Mouse (Mus musculus) thymus, postnatal 0 days (tissue): ENCODE measurements around the gene Hhat. TPM values are rescaled to one million over a fixed set of nuclear protein-coding genes. Genes with fewer than 3 reads are reported as not detected.

Experiments
- DNase-seq: peaks from one replicate; pipeline ENCODE4 v3.0.0-alpha.2; 2015; ENCODE audit warnings: low spot score
- polyA plus RNA-seq: library from polyadenylated mRNA; unstranded; fragments of >200 nt; fragmentation: Nextera tagmentation; extraction: Ambion mirVana; gene quantifications from 2 replicates; pipeline ENCODE4 v1.2.1, GENCODE M21; 2015

Hhat gene
- polyA plus RNA-seq, 1 experiment from 2014 or later: 3.7 TPM

DNA sequence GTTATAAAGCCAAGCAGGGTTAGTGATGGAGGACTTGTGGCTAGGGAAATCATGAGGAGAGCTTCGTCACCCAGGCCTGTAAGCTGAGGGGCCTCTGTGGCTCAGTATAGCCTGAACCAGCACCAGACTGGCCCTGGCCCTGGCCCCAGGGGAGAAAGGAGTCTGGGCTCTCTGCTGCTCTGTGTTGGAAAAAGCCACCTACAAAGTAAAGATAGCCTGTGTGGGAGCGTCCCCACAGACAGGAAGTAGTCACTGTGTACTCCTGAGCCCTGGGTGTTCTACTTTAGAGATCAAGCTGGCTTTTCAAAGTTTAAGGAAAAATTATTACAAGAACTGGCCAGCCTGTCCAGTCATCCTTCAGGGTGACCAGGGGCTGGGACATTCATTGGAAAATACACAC, 273.5 kb downstream of the Hhat start:
- no peak for DNase-seq

DNA sequence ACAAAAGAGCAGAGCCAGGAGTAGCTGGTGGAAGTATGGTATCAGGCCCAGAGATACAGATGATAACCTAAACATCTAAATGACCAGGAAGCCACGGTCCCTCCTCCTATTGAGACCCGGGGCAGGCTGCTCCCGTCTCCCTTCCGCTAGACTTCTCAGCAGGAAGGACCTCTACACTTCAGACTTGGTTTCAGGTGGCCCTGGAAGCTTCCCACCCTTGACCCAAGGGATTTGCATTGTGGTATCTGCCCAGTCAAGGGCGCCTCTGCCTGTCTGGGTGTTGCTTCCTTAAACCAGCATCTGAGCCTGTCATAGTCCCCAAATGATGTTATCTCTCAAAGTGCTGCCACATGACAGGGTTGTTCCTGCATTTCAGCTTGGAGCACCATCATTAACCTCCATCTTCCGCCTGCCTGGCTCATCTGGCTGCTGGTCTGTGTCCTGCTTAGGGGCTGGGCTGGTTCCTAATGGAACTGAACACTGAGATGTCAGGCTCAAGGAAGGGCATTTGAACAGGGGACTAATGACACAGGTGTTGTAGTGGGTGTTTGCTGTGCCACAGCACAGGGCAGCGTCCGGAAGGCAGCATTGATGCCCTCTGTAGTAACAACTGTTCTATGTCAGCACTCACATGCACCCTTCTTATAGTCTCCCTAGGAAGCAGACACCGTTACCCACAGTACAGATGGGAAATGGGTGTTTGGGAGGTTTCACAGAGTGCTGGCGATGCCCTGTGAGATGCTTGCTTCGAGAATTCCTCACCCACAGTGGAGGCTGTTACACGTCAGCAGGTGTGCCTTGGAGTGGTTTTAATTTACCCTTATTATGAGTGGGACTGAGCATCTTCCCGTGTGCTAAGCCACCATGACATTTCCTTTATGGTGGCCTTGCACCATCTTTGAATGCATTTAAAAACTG, 280.9 kb downstream of the Hhat start:
- no peak for DNase-seq

DNA sequence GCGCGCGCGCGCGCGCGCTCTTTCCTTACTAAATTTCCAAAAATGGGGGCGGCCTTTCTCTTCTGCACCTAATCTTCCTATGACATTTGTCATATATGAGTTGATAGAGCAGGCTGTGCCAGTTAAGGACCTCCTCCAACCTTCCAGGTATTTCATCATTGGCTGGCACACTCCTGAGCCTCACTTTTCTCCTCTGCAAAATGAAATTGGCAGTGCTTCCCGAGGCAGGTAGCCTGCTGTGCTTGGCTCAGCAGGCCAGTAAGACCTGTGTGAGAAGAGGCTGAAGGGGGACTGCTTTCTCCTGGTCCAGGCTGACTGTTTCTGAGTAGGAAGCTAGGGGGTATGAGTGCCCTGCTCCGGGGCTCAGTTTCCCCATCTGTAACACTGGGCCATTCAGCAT, 283.5 kb downstream of the Hhat start:
- no peak for DNase-seq

DNA sequence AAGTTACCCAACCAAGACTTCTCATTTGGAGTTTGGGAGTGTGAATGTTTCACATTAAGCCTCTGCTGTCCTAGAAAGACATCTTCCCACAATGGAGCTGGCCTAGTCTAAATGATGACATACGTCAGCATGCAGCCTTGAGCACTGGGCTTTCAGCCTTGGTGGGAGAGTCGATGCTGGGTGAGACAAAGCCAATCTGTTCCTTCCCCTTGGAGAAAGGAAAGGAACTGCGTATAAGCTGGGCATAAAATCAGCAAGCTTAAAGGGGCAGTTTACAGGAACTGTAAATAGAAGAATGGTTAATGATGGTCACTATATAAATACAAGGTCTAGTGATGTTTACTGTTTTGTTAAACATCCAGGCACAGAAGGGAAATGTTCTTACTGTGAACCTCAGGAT, 286.0 kb downstream of the Hhat start:
- DNase-seq: no peak

DNA sequence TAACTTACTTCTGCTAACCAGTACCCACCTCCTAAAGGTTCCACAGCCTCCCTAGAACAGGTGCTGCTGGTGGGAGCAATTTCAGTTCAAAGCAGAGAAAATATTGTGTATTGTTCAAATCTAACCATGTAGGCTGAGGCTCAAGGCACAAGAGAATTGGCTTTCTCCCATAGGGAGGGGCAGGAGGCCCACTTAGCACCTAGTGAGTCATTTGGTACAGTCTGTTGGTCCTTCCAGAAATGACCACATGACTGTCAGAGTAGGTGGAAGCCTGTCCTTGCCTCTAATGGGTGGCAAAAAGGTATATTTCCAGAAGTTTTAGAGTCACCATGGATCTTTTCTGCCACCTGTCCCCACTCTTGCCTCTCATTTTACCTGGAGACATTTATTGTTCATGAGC, 289.6 kb downstream of the Hhat start:
- DNase-seq: no peak

DNA sequence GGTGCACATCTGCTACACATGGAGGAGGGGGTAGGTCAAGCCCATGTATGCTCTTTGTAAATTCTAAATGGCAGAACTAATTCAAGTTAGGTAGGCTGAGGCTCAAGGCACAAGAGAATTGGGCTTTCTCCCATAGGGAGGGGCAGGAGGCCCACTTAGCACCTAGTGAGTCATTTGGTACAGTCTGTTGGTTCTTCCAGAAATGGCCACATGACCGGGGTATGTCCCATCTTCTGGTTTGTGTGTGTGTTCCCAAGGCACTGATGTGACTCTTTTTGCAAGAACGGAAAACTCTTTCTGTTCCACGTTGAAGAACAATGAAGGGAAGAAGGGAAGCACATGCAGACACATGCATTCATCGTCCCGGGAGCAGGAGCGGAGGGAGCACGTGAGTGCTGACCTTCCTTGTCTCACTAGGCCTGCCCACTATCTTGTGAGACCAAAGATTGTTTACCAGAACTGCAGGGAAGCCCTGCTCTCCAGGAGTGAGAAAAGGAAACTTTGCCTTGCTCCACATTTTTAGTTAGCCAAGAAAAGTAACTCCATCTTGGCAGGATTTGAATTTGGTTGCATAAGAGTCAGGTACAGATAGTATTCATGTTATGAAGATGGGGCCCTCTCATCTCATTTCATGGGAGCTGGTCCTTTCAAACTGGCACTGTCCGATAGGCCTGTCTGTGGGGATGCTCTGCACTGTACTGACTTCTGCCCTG, 290.8 kb downstream of the Hhat start:
- no peak for DNase-seq

DNA sequence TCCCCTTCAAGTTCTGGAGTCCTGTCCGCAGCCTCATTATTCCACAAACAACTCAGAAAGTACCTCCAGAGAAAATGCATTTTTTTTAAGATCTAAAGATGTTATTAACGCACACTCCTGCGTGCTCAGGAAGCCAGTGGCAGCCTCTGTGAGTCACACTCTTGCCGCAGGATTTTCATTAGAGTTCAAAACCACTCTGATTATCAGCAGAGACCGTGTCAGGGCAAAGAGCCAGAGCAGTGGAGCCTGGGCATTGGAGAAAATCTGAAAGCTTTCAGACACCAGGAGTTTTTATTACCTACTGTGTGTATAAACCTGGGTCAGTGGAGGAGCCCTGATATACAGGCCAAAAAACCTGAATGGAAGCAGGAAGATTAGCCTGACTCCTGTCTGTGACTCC, 292.8 kb downstream of the Hhat start:
- no peak for DNase-seq

DNA sequence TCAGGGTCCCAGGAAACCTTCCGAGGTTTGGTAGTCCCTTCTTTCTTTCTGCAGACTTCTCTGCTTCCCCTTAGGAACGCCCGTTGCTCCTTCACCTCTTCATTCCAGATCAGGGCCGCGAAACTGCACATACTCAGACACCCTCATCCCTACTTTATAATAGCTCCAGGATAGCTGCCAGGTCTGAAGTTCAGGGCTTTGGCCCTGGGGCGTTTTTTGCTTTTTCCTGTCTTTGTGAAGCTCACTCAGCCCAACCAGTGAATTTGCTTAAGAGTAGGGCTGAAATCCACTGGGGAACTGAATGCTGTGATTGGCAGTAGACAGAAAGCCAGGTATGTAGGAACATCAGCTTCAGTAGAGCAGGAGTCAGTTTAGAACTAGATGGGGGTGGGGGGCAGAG, 293.5 kb downstream of the Hhat start:
- DNase-seq: no peak

DNA sequence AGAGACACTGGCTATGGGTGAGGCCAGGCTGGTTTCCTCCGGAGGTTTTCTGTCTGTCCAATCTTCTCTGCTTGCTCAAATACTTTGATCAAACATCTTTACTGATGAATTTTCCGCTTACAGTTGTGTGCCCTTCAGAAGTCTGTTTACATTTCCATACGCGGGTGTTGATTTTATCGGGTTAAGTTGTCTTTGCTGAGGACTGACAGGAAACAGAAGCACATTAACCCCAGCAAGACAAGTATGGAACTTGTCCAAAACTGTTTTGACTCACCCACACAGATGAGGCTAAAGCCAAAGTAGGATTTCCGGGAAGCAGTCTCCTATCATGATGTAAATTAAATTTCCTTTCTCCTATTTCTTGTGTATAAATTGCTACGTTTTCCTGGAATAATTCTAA, 294.3 kb downstream of the Hhat start:
- no peak for DNase-seq

DNA sequence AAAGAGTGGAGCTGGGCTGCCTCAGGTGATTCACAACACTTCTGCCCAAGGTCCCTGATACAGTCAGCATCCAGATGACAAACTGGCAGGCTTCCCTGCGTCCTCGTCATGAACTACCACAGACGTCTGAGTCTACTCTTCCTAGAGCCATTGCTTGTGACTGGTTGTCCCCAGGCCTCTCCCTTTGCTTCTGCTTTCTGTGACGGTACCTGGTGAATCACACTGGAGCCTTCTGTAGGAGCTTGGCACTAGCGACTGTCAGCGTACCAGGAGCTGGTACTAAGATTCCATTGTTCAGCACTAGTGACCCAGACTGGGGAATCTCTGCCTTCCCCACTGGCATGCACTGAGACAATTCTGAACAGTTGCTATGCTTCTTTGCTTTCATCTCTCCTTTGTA, 297.9 kb downstream of the Hhat start:
- DNase-seq: no peak

DNA sequence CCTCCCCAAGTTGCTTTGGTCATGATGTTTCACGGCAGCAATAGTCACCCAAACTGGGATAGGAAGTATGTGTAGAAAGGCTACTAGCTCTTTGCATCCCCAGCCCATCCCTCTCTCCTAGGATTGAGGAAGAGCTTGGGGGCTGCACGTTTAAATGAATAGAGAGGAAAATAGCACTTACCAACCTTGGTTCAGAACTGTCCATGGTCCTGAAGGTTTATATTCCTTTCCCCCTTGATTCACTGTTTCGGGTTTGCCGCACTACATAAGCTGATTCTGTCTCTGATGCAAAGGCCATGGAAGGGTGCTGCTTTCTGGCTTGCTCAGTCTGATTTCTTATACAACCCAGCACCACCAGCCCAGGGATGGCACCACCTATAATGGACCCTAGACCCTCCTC, 298.7 kb downstream of the Hhat start:
- no peak for DNase-seq

DNA sequence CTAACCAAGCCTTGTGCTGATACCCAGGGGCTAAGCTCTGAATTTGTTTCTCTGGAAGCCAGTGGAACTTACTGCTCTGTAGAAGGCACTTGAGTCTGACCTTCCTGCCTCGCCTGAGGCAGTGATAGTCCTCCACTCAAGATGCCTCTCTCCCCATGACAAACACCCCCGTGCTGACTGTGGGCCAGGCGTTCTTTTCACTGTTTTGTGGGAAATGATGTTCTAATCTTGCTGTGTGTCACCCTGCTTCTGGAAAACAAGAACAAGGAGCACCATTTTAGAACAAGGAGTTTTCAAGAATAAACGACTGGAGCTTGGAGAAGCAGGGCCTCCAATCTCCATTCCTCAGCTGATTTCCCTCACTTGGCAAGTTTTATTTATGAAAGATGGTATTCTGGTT, 307.3 kb downstream of the Hhat start:
- no peak for DNase-seq

DNA sequence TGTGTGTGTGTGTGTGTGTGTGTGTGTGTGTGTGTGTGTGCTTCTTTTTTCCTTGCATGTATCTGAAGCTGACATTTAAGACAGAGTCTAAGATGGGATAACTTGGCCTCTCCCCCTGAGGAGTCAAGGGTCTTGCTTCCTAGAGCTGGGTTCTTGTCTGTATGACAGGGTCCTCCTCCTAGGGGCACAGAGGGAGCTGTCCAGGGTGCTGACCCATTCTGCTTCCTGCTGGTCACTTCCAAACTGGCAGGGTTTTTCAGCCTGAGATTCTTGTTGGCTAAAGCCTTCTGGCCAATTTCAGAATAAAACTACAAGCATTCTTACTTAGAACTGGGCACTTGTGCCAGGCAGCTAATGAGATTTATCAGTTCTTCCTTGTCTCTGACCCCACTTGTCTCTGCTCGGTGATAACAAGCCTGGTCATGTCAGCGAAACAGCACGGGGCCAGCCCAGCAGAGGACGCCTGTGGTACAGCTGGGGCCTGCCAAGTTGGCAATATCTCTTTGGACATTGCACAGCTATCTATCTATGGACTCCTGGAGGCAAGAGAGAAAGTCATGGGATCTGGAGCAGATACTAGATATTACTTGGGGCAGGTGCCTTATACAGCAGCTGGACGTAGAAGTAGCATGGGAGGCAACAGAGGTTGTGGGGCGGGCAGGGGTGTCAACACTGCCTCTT, 313.4 kb downstream of the Hhat start:
- DNase-seq: no peak

DNA sequence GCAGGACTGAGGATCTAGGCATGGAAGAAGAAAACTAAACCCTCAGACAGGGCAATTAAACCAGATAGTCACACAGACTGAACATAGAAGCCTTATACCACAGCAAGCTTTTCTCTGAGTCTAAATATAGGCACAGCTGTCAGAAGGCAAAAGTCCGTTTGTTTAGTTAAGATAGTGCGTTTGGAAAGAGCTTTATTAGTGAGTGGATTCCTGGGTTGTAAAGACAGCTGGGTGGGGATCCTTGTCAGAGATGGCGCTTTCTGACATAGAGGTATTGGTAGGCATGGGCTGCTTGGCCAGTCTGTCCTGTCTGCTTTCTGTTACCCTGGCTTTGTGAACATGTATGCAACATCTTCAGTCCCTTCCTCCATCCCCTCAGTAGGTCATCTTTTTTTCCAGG, 314.0 kb downstream of the Hhat start:
- DNase-seq: no peak

DNA sequence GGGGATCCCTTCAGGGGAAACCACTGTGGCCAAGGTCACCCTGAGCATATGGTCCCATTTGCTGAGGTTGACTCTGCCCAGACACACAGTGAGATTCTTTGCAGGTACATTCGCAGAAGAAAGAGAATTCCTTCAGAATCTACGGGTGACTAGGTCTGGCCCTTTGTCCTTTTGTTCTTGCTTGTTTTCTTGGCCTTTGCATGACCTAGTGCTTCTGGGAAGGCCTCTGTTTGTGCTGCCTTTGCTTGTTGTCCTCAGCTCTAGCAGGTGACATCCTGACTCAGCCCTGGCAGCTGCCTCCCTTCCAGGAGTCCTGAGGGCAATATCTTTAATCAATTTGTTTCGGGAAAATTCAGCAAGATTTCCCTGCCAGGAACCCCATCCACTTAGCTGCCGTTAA, 316.0 kb downstream of the Hhat start:
- DNase-seq: no peak

DNA sequence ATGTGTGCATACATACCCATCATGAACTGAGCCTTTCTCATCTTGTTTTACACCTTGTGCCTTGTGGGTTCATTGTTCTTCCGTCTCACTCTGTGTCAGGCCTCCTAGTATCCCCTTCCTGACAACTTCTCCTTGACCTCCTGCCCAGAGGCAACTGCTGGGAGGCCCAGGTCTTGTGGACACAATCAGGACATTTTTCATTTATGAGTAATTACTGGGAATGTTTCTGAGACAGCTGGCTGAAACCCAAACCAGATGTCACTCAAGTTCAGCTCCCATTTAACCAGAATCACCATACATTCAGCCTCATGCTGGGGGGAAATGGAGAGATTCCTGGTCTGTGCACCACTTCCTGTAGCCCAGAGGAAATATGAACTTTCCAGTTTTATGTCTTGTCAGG, 316.5 kb downstream of the Hhat start:
- no peak for DNase-seq

DNA sequence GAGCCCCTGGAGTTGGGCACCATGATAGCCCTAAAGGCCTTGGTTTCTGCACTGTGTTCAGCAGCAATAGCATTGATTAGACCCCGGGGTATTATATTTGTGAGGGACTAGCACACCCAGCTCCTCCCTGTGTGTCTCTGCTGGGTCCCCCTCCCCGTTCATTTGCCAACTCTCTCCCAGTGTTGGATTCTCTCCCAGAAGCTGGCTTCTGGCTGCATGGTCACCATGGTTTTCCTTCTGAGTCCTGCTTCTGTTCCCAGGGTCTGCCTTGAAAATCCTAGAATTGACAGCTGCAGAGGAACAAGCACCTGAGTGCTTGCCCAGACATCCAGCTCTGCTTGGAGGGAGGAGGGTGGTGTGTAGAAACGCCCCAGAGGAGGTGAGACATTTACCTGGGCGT, 319.3 kb downstream of the Hhat start:
- no peak for DNase-seq

DNA sequence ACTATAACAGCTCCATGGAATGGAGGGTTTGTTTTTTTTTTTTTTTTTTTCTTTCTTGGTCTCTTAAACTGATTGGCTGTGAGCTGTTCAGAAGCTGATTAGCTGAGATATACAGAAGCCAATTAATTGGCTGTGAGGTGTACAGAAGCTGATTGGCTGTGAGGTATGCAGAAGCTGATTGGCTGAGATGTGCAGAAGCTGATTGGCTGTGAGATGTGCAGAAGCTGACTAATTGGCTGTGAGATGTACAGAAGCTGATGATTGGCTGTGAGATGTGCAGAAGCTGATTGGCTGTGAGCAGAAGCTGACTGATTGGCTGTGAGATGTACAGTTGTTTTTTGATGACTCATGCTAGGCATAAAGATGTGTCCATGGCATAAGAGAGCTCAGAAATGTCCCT, 320.6 kb downstream of the Hhat start:
- no peak for DNase-seq

DNA sequence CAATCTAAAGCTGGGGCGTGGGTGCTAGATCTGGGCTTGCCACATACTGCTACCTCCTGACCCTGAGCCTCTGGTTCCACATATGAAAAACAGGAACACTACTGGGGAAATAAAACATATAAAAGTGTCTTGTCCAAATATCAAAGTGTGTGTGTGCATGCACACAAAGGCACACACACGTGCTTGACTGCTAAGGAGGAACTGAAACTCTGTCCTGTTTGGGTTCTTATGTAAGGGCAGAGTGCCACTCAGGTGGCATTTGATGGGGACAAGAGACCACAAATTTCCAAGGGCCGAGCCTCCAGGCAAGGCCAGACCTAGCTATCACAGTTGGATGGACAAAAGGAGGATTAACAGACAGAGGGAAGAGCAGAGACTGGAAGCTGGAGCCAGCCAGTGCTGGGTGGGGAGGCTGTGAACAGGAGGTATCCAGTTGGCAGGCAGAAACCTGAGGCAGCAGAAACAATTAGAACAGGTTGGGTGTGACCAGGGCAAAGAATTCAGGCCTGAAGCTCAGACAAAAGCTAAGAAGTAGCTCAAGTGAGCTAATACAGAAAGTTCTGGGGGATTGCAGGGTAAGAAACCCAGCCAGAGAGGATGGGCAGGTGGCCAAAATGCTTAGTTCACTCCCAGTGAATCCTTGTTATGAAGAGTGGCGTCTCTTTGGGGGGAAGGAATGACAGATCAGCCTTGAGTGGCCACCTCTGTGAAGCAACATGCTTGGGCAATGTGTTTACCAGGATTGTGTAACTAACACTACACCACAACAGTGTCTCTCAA, 321.3 kb downstream of the Hhat start:
- no peak for DNase-seq

DNA sequence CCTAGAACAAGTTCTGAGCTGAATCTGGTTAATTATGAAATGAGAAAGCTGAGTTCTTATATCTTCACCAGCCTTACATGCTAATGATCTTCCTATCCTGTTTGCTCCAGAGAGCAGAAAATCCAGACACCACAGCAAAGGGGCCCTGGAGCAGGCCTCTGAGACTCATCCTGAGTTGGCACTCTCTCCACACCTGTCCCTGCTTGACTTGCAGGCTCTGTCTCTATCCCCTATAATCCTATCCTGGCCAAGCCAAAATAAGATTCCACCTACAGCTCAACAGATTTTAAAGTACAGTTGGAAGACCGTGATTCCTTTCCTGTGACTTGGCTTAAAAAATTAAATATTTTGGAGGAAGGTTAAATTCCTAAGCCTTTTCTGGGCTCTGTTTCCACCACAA, 322.5 kb downstream of the Hhat start:
- DNase-seq: no peak

DNA sequence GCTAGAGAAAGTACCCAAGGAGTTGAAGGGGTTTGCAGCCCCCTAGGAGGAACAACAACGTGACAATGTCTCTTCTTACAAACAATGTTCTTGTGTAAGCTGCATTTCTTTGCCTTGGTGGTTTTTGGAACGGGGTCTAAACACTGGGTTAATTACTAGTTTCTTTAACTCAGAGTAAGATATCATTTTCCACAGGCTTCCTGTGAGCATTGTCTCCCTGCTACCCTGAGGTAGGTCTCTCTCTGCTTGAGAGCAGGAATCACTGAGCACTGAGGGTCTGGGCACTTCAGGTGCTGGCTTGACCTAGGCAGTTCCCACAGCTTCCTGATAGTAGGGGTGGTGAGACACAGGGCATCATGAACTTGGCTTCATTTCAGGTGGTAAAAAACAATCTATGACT, 323.4 kb downstream of the Hhat start:
- no peak for DNase-seq
